Mouse (Mus musculus): ENCODE data around the gene C8a.

C8a gene

DNA sequence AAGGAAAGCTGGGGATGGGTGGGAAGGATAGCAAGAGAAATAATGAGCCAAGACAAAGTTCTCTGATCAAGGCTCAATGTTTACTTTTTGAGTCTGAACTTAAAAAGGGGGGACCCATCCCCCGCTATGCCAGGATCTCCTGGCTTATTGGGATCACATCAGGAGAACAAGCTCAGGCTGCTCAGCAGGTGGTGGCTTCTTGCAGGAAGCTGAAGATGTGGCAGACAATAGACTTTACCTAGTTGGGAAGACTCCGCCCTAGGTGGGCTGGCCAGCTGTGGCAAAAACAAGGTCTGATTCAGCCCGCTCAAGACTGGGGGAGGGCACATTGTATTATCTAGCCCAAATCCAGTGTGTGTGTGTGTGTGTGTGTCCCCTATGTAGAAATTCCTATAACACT is 74.6 kb downstream of the C8a start:
- CTCF ChIA-PET, result interaction anchor here in 1 of 4 experiments (0.6 kb wide), 1 partner anchor 175 kb away, joined by 7 read pairs; no protein-coding TSS in a partner anchor
- POLR2A ChIA-PET, result interaction anchor here in 1 of 4 experiments (0.5 to 1.0 kb wide), 2 partner anchors 19 to 144 kb away, joined by 3 read pairs; no protein-coding TSS in a partner anchor

- POLR2A ChIA-PET, result interaction anchor here in 1 of 4 experiments (1.4 to 1.6 kb wide), 2 partner anchors 16 to 105 kb away, joined by 3 to 5 read pairs; no protein-coding TSS in a partner anchor
- CTCF ChIA-PET, result interaction anchor here in 1 of 4 experiments (1.1 kb wide), 1 partner anchor 284 kb away, joined by 3 read pairs; no protein-coding TSS in a partner anchor
Measured at GRCm38 (mm10) chr4:104798951-104799350, 77.2 kb downstream of the C8a start.

- CTCF ChIA-PET, result no interaction called here
- POLR2A ChIA-PET, result no interaction called here
Measured at GRCm38 (mm10) chr4:104792111-104792510, 84.1 kb downstream of the C8a start.

GRCm38 (mm10) chr4:104782346-104782745 is 93.9 kb downstream of the C8a start:
- CTCF ChIA-PET, result no interaction called here
- POLR2A ChIA-PET, result no interaction called here

- CTCF ChIA-PET, result no interaction called here
- POLR2A ChIA-PET, result no interaction called here
Measured at GRCm38 (mm10) chr4:104781441-104781840, 94.8 kb downstream of the C8a start.

GRCm38 (mm10) chr4:104779460-104779859 is 96.7 kb downstream of the C8a start:
- ChIA-PET CTCF (no interaction called here), POLR2A (no interaction called here)

DNA sequence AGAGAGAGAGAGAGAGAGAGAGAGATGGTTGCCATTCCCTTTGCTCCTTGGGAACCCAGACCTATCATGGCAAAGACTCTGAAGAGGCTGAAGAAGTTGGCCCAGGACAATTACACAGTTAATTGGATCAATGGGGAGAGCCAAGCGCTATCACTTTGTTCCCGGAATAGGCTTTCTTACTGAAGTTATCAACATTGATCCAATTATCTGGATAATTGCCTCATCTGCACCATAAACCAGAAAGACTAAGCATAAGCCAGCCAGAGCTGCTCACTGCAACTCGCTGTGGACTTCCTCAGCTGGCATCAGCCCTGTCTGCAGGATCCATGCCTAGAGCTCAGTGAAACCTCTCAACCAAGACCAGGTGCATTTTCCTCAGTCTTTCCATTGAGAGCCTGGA is 100.6 kb downstream of the C8a start:
- POLR2A ChIA-PET, result no interaction called here
- CTCF ChIA-PET, result no interaction called here

DNA sequence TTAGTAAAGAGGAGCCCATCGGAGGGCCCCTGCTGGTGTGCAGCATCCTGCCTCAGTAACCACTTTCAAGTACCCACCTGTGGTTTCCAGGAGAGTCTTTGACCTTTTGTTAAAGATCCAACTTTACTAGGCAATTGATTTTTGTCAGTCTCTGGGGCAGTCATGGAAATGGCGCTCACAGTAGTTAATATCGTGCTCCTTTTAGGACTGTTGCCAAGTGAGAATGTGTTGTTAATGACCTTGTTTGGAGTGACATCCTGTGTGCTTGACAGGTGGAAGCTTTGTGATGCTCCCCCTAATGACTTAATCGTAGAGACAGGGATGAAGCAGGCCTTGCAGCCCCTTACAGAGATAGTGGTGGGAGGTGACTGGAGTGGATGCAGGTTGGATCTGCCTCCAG is 105.9 kb downstream of the C8a start:
- POLR2A ChIA-PET, result no interaction called here

GRCm38 (mm10) chr4:104769602-104770001 is 106.6 kb downstream of the C8a start:
- CTCF ChIA-PET, result no interaction called here
- POLR2A ChIA-PET, result no interaction called here

More for the DNA sequence above, 105.9 kb downstream of the C8a start:
- CTCF ChIA-PET, result interaction anchor here in 1 of 4 experiments (0.7 kb wide), 1 partner anchor 1793 kb away, joined by 3 read pairs; no protein-coding TSS in a partner anchor

DNA sequence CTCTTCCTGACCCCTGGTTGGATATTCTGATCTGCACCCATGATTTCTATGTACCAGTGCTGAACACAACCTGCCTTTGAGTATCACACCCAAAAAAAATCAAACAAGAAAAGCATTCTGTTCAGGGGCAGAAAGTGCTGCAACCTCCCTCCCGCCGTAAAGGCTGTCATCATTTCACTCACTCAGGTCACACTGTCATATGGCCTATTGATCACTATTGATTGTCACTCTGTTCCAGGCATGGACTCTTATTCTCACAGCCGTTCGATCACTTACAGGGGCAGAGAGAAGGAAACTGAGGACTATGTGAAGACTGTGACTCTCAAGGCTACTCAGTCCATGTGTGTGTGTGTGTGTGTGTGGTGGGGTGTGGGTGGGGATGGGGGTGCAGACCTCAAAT is 108.0 kb downstream of the C8a start:
- ChIA-PET CTCF (no interaction called here), POLR2A (no interaction called here)

- ChIA-PET CTCF (interaction anchor here in 1 of 4 experiments (0.6 kb wide), 1 partner anchor 47 kb away, joined by 14 read pairs; no protein-coding TSS in a partner anchor), POLR2A (no interaction called here)
Measured at GRCm38 (mm10) chr4:104766065-104766464, 110.1 kb downstream of the C8a start, which contains the start of gene C8b. C8b (plus strand) TSS chr4:104766317.
